Comparison of ENCODE assay signal across 23 mouse cellular contexts in genomic region chr12:111184476-111184875, GRCm38 (mm10). TPM values are rescaled to one million over a fixed set of nuclear protein-coding genes. Genes with fewer than 3 reads are reported as not detected.
"Had no signal": no experiment of that assay in that cellular context is flagged by ENCODE, and none has a peak within 500 bp of the region (broad histone marks: within the 10 kb centered on the region; RNA-seq: fewer than 3 reads in every experiment).

Gene 4930595D18Rik, minus strand, starts transcription at chr12:111184491.

- H3K36me3 ChIP-seq: midbrain, embryonic 13.5 days; midbrain, embryonic 15.5 days; neural tube, embryonic 12.5 days; stomach, embryonic 15.5 days had no signal

- DNase-seq: lung, adult 18-20 months; lung, embryonic 14.5 days; lung, postnatal 10 days; lung, postnatal 4 days; right cerebral cortex, postnatal 14 days; thymus, adult 2 months; thymus, postnatal 25 days; thymus, postnatal 4 days had no signal

- H3K4me1 ChIP-seq: midbrain, embryonic 15.5 days; neural tube, embryonic 12.5 days; stomach, embryonic 15.5 days had no signal

- H3K4me3 ChIP-seq: midbrain, embryonic 13.5 days; midbrain, embryonic 15.5 days; neural tube, embryonic 12.5 days; stomach, embryonic 15.5 days had no signal

- ATAC-seq: midbrain, embryonic 13.5 days; midbrain, embryonic 15.5 days had no signal

- H3K27me3 ChIP-seq: midbrain, embryonic 13.5 days; midbrain, embryonic 15.5 days; neural tube, embryonic 12.5 days; stomach, embryonic 15.5 days had no signal

- H3K9me3 ChIP-seq: midbrain, embryonic 13.5 days; midbrain, embryonic 15.5 days; neural tube, embryonic 12.5 days; stomach, embryonic 15.5 days had no signal

RNA-seq across cellular contexts. Expression of gene 4930595D18Rik, which starts in this region (rescaled TPM):
- total RNA-seq: midbrain, postnatal 0 days; monocyte, adult 5-6 weeks; neutrophil, adult 5-6 weeks had no signal
- polyA plus RNA-seq: liver, embryonic 14.5 days; liver, embryonic 16.5 days; lung, embryonic 14.5 days; lung, embryonic 16.5 days; midbrain, embryonic 11.5 days; midbrain, embryonic 13.5 days; neural tube, embryonic 12.5 days; neural tube, embryonic 14.5 days; spleen, adult 2 months; stomach, embryonic 15.5 days; stomach, postnatal 0 days; thymus, adult 2 months; urinary bladder, adult 2 months had no signal
